Mouse (Mus musculus) brain, embryonic 18.5 days (tissue): Measurements from ENCODE around the gene Slc9b2.
A peak's percentile ranks its signal among the peaks of the same experiment; 100 is the strongest.

ENCODE experiments used
- DNase-seq: peaks from one replicate; pipeline ENCODE4 v3.0.0-alpha.2; 2012; ENCODE audit warnings: low read depth, low spot score

The Slc9b2 gene

GRCm38 (mm10) chr3:135307411-135308259 lies at the start of gene Slc9b2:
Gene Slc9b2 (plus strand): TSS chr3:135307700.
- no peak for DNase-seq

DNA sequence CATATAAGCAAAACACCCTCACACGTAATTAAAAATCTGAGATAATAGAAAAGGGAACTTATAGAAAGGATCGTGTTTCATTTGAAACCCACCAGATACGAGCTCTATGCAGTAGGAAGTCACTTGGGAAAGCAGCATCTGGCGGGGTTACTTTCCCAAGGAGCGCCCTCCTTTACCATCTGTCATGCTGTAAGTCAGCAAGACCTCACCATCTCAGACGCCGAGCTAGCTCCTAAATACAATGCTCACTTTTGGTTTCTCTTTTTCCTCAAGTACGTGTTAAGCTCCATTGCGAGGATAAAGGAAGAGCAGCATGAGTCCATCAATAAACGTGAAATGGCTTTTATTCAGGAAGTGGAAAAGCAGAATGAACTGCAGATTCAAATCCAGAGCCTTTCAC lies 48.6 kb upstream of the Slc9b2 start:
- DNase-seq: no peak

DNA sequence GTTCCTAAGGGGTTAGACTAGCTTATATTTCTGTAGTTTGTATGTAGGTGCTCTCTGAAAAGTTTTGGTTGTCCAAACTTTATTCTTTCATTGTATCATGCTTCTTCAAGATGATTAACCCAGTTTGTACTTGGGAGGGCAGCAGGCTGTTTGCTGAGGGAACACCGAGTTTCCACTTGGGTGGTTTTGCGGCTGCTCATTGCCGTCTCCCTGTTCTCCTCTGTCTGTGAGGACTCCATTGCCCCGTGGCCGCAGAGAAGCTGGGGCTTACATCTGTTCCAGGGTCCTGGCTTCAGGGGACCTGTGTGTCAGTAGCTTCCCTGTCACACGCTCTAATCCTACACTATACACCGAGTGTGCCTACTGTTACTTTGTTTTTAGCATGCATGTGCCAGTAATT lies 47.3 kb upstream of the Slc9b2 start:
- DNase-seq: no peak

DNA sequence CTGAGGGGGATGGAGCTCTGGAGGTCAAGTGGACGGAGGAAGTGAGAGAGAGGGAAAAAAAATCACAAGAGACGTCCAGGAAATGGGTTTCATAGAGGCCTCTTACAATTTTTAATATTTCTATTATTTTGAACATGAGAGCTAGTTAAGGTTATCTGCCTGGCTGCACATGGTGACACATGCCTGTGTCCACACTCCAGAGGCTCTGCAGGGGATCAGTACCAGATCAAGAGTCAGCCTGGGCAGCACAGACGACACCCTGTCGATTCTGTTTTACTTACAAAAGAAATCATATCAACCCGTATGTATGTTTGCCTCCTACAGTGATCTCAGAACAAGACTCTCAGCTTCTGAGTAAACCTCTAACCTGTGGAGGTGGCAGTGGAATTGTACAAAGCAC lies 38.9 kb upstream of the Slc9b2 start:
- no peak for DNase-seq

GRCm38 (mm10) chr3:135269391-135269990 lies 38.0 kb upstream of the Slc9b2 start:
- no peak for DNase-seq

DNA sequence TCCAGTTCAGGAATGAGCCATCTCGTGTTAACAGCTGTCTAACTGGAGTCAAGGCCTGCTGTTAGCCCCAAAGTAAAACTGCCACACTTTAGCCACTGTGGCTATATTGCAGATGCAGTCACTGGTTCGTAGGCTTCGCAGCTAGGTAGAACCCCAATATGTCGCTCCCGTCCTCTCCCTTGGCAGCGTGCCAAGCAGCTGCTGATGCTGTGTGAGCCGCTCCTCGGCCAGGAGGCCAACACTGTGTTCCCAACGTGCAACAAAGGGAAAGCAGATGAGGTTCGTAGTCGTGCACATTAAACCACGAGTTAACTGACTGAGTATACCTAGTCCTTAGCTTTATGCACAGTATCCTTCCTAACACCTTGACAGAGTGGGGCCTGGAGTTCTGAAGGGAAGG lies 34.9 kb upstream of the Slc9b2 start:
- no peak for DNase-seq

DNA sequence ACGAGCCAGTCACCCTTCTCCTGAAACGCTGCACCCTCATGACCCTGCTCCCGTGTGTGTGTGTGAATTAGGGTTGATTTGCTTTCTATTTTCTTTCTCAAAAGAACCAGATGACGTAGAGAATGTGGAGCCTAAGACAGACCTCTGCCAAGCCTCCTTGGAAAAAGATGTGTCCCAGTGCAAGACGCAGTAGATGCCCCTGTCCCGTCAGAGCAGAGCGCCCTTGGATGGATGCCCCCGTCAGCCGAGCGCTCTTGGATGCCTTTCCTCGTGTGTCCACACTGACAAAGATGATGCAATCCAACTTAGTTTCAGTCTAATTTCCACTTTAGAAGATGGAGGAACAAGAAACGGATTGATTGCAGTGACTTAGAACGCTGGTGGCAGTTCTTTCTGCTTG lies 34.5 kb upstream of the Slc9b2 start:
- DNase-seq: no peak

- DNase-seq: no peak
Measured at GRCm38 (mm10) chr3:135280160-135280559, 27.3 kb upstream of the Slc9b2 start.

DNA sequence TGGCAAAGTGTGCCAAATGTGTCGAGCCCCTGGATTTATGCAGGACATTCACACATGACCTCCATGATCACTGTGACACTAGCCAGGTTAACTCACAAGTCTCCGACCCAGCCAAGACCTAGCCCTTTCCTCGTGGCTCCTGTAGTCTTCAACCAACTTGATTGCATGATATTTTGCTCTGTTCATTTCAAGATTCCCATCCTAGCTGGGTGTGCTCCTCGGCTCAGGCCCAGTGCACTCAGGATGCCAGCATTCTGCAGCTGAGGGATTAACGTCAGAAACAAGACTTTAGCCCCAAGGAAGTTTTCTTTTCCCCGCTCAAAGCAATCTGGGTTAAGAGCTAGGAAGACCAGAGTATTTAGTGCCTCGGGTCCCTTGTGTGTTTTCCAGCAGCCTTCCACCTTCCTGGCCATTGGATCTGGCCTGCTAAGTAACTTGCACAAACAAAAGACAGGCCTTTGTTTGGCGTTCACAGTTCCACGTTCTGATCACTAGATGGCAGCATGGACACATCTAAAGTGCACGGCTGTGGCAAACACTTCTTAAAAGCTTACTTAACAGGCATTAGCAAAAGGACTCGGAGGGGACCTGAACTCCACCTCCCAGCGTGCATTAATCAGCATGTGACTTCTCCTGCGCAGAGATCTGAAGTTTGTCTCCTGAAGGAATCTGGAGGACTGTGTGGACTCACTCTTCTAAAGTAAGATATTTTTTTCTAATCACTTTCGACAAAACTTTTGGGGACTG lies 26.7 kb upstream of the Slc9b2 start, which contains the start of gene Bdh2:
Gene Bdh2 (plus strand): TSS at position 553 of the 747 bp plus-strand sequence.
- peak; percentile 76 for DNase-seq

GRCm38 (mm10) chr3:135281701-135282100 lies 25.8 kb upstream of the Slc9b2 start:
- no peak for DNase-seq

GRCm38 (mm10) chr3:135285256-135285655 lies 22.2 kb upstream of the Slc9b2 start:
- DNase-seq: no peak

DNA sequence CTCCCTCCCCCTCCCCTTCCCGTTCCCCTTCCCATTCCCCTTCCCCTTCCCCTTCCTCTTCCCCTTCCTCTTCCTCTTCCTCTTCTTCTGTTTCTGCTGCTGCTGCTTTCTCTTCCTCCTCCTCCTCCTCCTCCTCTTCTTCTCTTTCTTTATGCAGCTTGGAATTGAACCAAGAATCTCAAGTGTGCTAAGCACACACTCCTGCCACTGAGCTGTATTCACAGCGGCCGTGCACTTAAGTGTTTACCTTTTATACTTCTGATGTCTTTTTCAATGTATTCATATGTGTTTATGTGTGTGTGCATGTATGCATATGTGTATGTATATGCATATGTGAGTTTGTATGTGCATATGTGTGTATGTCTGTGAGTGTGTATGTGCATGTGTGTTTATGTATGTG lies 21.7 kb upstream of the Slc9b2 start:
- DNase-seq: no peak

GRCm38 (mm10) chr3:135288138-135288750 lies 19.3 kb upstream of the Slc9b2 start:
- DNase-seq: no peak

DNA sequence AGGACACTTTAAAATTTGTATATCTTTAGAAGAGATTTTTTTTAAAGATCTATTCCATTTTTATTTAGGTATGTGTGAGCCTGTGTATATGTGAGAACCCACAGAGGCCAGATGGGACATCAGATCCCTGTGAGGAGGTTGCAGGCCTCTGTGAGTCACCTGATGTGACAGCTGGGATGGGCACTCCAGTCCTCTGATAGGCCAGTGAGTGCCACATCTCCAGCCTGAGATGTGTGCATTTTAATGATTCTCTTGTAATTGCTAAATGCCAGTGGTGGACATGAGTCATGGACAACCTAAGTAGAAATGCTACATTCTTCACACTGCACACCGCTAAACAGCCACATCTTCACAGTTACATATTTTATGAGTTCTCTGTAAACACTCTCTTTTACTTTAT lies 18.4 kb upstream of the Slc9b2 start:
- DNase-seq: no peak

GRCm38 (mm10) chr3:135290249-135290894 lies 17.1 kb upstream of the Slc9b2 start:
- DNase-seq: peak; percentile 65

- DNase-seq: no peak
Measured at GRCm38 (mm10) chr3:135293703-135294102, 13.8 kb upstream of the Slc9b2 start.

- no peak for DNase-seq
Measured at GRCm38 (mm10) chr3:135295559-135295958, 11.9 kb upstream of the Slc9b2 start.

- no peak for DNase-seq
Measured at GRCm38 (mm10) chr3:135298560-135298959, 8.9 kb upstream of the Slc9b2 start.

DNA sequence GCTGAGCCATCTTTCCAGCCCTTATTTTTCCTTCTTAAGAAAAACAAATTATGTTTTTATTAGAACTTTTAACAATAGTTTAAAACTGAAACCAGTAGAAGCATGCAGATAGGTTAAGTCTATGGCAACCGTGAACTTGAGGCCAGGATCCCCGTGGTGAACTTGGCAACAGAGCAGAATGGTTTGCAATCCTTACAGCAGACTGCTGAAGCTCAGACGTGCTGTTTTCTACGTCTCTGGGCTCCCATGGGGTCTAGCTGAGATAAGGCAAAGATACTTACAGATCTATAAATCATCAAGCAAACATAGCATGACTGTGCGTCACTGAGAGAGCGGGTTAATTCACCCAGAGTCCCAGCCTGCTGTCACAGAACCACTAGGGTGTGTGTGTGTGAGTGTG lies 7.4 kb upstream of the Slc9b2 start:
- no peak for DNase-seq

GRCm38 (mm10) chr3:135304060-135304459 lies 3.4 kb upstream of the Slc9b2 start:
- DNase-seq: no peak

GRCm38 (mm10) chr3:135304566-135304965 lies 2.9 kb upstream of the Slc9b2 start:
- DNase-seq: no peak
